7 mouse cellular contexts compared by ENCODE assay signal in the genomic region with DNA sequence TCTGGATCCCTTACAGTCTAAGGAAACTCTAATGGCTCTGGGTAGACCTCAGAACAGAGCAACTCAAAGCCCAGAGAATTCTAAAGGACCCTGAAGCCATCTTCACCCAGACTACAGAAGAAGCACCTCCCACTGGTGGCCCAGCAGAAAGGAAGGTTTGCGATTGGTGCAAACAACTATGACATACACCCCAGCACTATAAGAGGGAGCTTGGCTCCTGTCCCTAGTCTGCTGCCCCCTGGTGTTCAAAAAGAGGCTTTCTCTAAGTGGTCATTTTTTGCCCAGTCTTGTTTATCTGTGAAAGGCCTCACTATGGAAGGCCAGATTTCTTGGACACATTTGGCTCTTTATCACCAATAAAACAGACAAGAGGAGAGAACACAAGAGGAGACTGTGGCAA.
DNase-seq lines count a peak whose midpoint lies in the region; ATAC-seq and TF ChIP-seq lines count a peak whose summit lies in the region.

No protein-coding gene starts in this region.

- H3K4me2 ChIP-seq in lung, postnatal 0 days (replicated peaks; ENCODE audit: low read depth, low read length), result no peak overlapping the region

- DNase-seq in ES-E14 (ENCODE audit: low read depth, low spot score), result peak; percentile 61
- DNase-seq in adrenal gland, postnatal 10 days, result peak; percentile 74
- peak; percentile 52 for DNase-seq in embryo, embryonic 9.5 days (ENCODE audit: extremely low spot score)
- peak; percentile 33 to 48 for DNase-seq in layer of hippocampus, adult 8-10 months (ENCODE audit: low spot score in 2 of 2)
- peak; percentile 87 for DNase-seq in lung, postnatal 0 days (ENCODE audit: low spot score)
- DNase-seq in retina, postnatal 7 days (ENCODE audit: low read depth, low spot score), result peak; percentile 63

- TF ChIP-seq EP300 in lung, postnatal 0 days (IDR thresholded peaks at IDR 0.05), result no peak

- H3K27me3 ChIP-seq in lung, postnatal 0 days (replicated peaks; ENCODE audit: insufficient read depth, low read length), result no peaks in the 10 kb centered on the region

- no peak overlapping the region for H3K27ac ChIP-seq in ES-E14 (ENCODE audit: insufficient read depth, low read depth, low read length, poor library complexity, severe bottlenecking)
- no peak overlapping the region for H3K27ac ChIP-seq in lung, postnatal 0 days (ENCODE audit: low read length)

- in situ Hi-C loops in ES-E14 (cut with MboI; ENCODE audit: low sequenced_read_pairs in 2 of 2, unreplicated experiment in 2 of 2), result no loop called here

- ATAC-seq in hematopoietic stem cell, adult 5-6 weeks (replicated peaks in 1 of 2; ENCODE audit: insufficient read depth in 1 of 2, low FRiP score in 2 of 2, low TSS enrichment in 1 of 2, low read depth in 1 of 2, poor library complexity in 2 of 2, severe bottlenecking in 2 of 2), result peak; percentile 79 to 90
- ATAC-seq in lung, postnatal 0 days, result peak; percentile 82

- peak; percentile 85 for TF ChIP-seq CTCF in lung, postnatal 0 days (IDR thresholded peaks at IDR 0.05)

- H3K36me3 ChIP-seq in ES-E14 (ENCODE audit: control insufficient read depth, insufficient read depth, low read length, poor library complexity, severe bottlenecking), result no peaks in the 10 kb centered on the region
- peaks cover 92% of the 10 kb centered on the region for H3K36me3 ChIP-seq in lung, postnatal 0 days (ENCODE audit: insufficient read depth, low read length)

- 33% methylated on average over 1 of the region's 1 CpGs for WGBS in lung, postnatal 0 days

- no peaks in the 10 kb centered on the region for H3K4me1 ChIP-seq in ES-E14 (ENCODE audit: control insufficient read depth in 2 of 2, insufficient read depth in 2 of 2, low read length in 2 of 2, poor library complexity in 1 of 2)
- no peaks in the 10 kb centered on the region for H3K4me1 ChIP-seq in lung, postnatal 0 days (ENCODE audit: insufficient read depth, low read depth, low read length)

- no peak overlapping the region for H3K9ac ChIP-seq in ES-E14 (ENCODE audit: insufficient read depth, low read depth, low read length, poor library complexity, severe bottlenecking)
- no peak overlapping the region for H3K9ac ChIP-seq in lung, postnatal 0 days (replicated peaks; ENCODE audit: low read depth)

- H3K4me3 ChIP-seq in ES-E14 (ENCODE audit: insufficient read depth in 1 of 2, low read depth in 1 of 2, low read length in 2 of 2, poor library complexity in 1 of 2, severe bottlenecking in 1 of 2), result no peak overlapping the region
- H3K4me3 ChIP-seq in lung, postnatal 0 days (ENCODE audit: low read depth, low read length), result no peak overlapping the region

- no peaks in the 10 kb centered on the region for H3K9me3 ChIP-seq in ES-E14 (ENCODE audit: control insufficient read depth, insufficient read depth, low read depth, low read length)
- H3K9me3 ChIP-seq in lung, postnatal 0 days (ENCODE audit: low read length), result no peaks in the 10 kb centered on the region

TF ChIP-seq in ES-E14, 5 proteins besides CTCF, POLR2A, EP300 and RAD21:
- TF ChIP-seq ZC3H11A (IDR thresholded peaks at IDR 0.05; ENCODE audit: borderline replicate concordance, low read depth, low read length) (peak; percentile 10; the same call in 1 of the 2 replicates), CHD2 (IDR thresholded peaks at IDR 0.05; ENCODE audit: low read depth, low read length) (no peak)
